26 mouse cellular contexts compared by ENCODE assay signal in genomic region chr14:89597812-89598211, GRCm38 (mm10).
"Had no signal": no experiment of that assay in that cellular context is flagged by ENCODE, and none has a peak within 500 bp of the region (broad histone marks: within the 10 kb centered on the region; RNA-seq: fewer than 3 reads in every experiment).

No protein-coding gene starts in this region.

- H3K9ac ChIP-seq: heart, embryonic 12.5 days; hindbrain, embryonic 12.5 days; hindbrain, embryonic 14.5 days; intestine, embryonic 15.5 days; limb, embryonic 12.5 days; liver, embryonic 13.5 days; liver, embryonic 15.5 days had no signal

- H3K4me3 ChIP-seq: heart, embryonic 10.5 days; heart, embryonic 12.5 days; hindbrain, embryonic 10.5 days; hindbrain, embryonic 12.5 days; intestine, embryonic 15.5 days; layer of hippocampus, adult 2 months; left cerebral cortex, adult 2 months; limb, embryonic 12.5 days; liver, embryonic 13.5 days; liver, embryonic 15.5 days had no signal

- H3K27ac ChIP-seq: heart, embryonic 10.5 days; hindbrain, embryonic 10.5 days; hindbrain, embryonic 12.5 days; hindbrain, embryonic 14.5 days; intestine, embryonic 15.5 days; layer of hippocampus, adult 2 months; left cerebral cortex, adult 2 months; limb, embryonic 12.5 days; liver, embryonic 13.5 days; liver, embryonic 15.5 days had no signal

- H3K4me2 ChIP-seq: heart, embryonic 12.5 days; hindbrain, embryonic 12.5 days; hindbrain, embryonic 14.5 days; intestine, embryonic 15.5 days; limb, embryonic 12.5 days; liver, embryonic 11.5 days; liver, embryonic 13.5 days; liver, embryonic 15.5 days had no signal

- DNase-seq: gastrocnemius, postnatal 10 days; gastrocnemius, postnatal 25 days; heart, adult 18-20 months; heart, postnatal 10 days; heart, postnatal 4 days; kidney, adult 18-20 months; kidney, adult 8-10 months; kidney, postnatal 10 days; kidney, postnatal 25 days; kidney, postnatal 4 days; liver; liver, embryonic 13.5 days had no signal

- H3K4me1 ChIP-seq: heart, embryonic 10.5 days; heart, embryonic 12.5 days; hindbrain, embryonic 10.5 days; hindbrain, embryonic 12.5 days; intestine, embryonic 15.5 days; limb, embryonic 12.5 days; liver, embryonic 13.5 days; liver, embryonic 15.5 days had no signal

- H3K9me3 ChIP-seq: heart, embryonic 10.5 days; heart, embryonic 12.5 days; hindbrain, embryonic 10.5 days; hindbrain, embryonic 12.5 days; intestine, embryonic 15.5 days; limb, embryonic 12.5 days; liver, embryonic 13.5 days; liver, embryonic 15.5 days had no signal

- ATAC-seq: hindbrain, embryonic 16.5 days; inflammation-experienced regulatory T-cells, adult 6 months; intestine, embryonic 15.5 days; intestine, postnatal 0 days had no signal

- H3K27me3 ChIP-seq: heart, embryonic 12.5 days; hindbrain, embryonic 12.5 days; intestine, embryonic 15.5 days; limb, embryonic 12.5 days; liver, embryonic 13.5 days; liver, embryonic 15.5 days had no signal

- H3K36me3 ChIP-seq: heart, embryonic 10.5 days; heart, embryonic 12.5 days; hindbrain, embryonic 10.5 days; hindbrain, embryonic 12.5 days; intestine, embryonic 15.5 days; limb, embryonic 12.5 days; liver, embryonic 13.5 days; liver, embryonic 15.5 days had no signal
